Mouse (Mus musculus) spleen, postnatal 4 days (tissue): ENCODE measurements at regions not wholly inside any gene's neighbourhood (a gene's known extent, or its start where the extent isn't known, plus 50 kb on each side); places are given as distances from the start of the nearest gene placed in this dataset.

Experiments used
- DNase-seq, 2 experiments: peaks; one replicate each; pipeline ENCODE4 v3.0.0; 2022; ENCODE audit warnings: low spot score in 2 of 2

DNA sequence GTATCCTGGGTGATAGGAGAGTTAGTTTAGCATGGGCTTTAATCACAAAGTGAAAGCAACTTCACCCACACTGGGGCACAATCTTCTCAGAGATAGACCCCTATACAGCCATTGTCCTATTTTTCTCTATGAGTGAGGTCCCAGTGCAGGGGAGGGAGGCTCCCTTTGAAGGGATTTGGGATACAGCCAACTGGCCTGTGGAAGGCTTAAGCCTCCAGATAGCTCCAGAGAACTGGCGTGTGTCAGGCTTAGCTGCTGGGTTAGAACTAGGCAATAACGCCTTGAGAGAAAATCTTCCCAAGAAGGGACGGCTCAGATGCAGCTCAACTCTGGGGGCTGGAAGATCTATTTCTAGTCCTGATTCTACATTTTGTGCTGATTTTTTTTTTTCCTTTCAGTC, 397.4 kb upstream of the Zdhhc25 start:
- no peak for DNase-seq

GRCm38 (mm10) chr15:88213356-88213755, 386.7 kb upstream of the Zdhhc25 start:
- no peak for DNase-seq

- DNase-seq: no peak
Measured at GRCm38 (mm10) chr15:88214286-88214685, 385.8 kb upstream of the Zdhhc25 start.

GRCm38 (mm10) chr15:88229456-88229855, 370.6 kb upstream of the Zdhhc25 start:
- no peak for DNase-seq

DNA sequence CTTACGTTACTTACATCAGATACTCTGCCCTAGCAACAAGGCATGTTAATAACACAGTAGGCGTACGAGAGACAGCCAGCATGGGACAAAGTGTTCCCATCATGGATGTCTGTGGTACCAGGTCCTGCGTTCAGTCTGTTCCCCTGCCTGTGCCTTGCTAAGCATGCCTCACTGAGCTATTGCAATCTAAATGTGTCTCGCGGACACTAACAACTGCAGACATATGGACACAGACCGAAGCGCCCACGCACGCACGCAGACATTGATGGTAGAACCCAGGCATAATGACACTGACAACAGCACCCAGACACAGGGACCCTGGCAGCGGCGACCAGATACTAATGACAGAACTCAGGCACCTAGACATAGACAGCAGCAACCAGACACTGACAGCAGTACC, 355.5 kb upstream of the Zdhhc25 start:
- DNase-seq: no peak

DNA sequence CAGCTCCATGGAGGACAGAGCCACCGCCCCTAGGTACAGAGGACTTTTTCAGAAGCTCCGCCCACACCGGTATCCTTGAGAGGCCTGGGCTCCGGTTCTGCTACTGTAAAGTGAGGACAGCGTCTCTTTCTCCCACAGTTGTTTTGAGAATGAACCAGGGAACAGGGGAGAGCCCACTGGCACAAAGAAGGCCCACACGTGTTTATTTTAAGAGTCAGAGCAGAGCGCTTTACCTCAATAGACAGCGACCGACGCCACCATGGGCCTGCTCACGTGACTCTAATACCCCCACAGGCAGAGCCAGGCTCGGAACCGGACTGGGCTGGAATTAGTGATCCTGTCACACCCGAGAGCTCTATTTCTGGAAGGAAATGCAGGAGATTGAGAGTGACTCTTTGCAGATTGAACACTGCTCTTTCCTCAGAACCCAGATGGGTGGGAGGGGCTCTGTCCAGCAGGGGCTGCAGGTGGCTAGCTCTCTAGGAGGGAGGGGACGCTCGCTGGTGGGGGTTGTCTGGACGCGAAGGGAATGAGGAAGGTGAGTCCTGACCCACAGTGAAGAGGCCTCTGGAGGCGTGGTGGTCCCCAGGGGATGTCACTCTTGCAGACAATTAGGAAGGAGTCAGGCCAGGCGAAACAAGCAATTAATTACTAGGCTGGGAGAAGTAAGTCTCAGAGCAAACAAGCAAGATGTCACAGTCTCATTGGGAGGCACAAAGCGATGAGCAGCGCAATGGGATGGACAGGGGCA, 354.4 kb upstream of the Zdhhc25 start:
- no peak for DNase-seq

DNA sequence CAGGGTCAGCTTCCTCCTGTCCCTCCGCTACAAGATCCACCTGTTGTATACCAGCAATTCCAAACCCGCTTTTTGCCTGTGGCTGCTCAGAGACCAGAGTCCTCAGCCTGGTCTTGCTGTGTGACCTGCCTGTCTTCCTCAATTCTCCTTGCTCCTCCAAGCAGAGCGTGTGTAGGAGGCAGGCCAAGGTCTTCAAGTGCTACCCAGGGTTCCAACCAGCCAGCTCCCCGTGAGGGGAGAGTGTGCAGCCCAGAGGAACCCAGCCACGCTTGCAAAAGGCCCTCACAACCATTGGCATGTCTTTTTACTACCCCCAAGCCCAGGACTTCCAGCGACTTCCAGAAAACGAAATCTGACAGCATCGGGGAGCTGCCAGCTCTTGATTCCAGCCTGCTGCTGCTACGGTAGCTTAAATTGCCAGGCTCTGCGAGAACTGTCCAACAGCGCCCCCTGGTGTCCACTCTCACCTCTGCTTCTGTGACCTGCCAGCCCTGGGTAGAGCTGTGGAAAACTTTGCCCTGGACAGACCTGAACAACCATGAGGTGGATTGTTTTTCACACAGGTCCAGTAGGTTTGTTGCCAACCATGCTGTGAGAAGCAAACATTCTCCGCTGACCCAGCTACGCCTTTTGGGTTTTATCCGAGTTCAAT, 352.0 kb upstream of the Zdhhc25 start:
- DNase-seq: peak; percentile 28 to 81

- DNase-seq: no peak
Measured at GRCm38 (mm10) chr15:88288051-88288450, 312.1 kb upstream of the Zdhhc25 start.

DNA sequence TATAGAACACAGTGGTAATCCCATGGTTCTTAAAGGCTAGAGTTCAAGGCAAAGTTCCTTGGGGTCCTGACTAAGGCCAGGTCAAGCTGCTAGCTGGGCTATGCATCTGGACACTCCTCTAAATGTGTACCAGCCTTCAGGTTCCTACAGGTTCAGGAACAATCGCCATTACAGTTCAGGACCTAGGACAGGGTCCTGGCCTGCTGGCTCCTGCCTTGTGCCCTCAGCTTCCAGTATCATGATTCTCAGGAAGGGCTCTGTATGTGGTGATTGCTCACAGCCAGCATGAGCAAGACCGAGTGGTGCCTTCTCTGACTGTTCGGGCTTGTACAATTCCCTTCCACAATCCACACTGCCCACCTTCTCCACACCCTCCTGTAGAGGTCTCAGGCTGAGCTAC, 311.4 kb upstream of the Zdhhc25 start:
- DNase-seq: no peak

DNA sequence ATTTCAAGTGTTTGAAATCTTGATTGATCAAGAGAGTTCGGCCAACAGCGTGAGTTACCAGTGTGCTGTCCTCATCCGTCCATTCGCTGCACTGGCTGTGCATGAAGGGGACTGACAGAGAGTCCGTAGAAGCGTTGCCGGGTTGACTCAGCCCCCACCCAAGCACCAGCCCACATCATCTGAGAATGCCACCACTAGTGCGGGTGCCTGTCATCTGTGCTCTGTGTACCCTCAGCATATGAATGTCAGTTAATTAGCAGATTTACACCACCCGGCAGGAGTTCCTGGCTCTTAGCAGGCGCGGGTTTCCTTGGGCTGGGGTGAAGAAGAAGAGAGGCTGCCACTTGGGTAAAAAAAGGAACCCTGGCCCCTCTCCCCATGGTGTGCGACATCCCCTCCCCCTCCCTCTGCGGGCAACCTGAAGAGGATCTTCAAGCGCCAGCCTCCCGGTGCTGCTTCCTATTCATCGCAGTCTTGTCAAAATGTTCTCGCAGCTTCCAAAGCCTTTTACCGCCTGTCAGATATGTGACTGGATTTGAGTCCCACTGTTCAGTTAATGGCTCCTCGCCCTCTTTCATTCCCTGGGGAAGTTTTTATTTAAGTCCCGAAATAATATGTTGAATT, 309.2 kb upstream of the Zdhhc25 start:
- no peak for DNase-seq

GRCm38 (mm10) chr15:88299061-88299460, 301.0 kb upstream of the Zdhhc25 start:
- DNase-seq: no peak

GRCm38 (mm10) chr15:88311158-88311557, 288.9 kb upstream of the Zdhhc25 start:
- DNase-seq: no peak

DNA sequence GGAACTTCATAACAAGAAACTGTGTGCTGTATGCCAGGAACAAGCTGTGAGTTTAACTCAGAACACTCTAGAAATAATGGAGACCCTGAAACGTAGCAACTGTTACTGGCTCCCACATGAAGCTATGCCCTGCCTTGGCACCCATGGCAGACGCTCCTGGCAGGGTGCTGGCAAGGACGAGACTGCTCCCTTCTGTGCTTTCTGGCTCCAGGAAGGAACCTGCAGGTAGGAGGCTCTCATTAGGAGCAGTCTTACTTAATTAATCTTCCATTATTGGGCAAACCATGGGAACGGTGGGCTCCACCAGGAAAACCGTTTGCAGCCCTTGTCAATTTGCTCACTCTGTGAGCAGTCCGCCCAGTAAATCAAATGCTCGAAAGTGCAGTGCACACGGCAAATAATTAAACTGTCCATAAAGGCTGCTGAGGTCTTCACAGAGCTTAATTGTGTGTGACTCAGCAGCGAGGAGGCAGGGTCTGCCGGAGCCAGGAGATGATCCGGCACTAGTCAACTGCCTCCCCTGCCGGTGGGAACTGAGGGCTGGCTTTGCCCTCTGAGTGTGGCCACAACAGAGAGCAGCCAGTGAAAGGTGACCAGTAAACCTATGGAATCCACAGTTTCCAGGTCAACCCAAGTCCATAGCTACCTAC, 285.2 kb upstream of the Zdhhc25 start:
- no peak for DNase-seq

DNA sequence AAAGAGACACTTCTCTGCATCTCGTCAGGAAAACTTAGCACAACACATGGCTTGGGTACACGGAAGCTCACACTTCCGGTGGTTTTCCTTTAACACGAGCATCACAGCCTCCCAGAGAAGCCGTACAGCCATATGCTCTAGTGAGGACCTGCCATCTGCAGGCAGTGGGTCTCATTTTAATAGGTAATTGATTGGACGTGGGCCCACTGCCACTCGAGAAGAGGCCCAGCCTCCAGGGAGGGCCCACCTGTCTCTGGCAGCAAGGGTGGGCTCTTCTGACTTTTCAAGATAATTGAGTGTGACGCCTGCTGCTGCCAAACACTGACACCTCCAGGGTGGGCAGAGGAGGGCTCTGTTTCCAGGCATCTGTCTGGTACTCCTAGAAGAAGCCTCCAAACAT, 282.1 kb upstream of the Zdhhc25 start:
- no peak for DNase-seq

GRCm38 (mm10) chr15:88319527-88319926, 280.6 kb upstream of the Zdhhc25 start:
- no peak for DNase-seq

DNA sequence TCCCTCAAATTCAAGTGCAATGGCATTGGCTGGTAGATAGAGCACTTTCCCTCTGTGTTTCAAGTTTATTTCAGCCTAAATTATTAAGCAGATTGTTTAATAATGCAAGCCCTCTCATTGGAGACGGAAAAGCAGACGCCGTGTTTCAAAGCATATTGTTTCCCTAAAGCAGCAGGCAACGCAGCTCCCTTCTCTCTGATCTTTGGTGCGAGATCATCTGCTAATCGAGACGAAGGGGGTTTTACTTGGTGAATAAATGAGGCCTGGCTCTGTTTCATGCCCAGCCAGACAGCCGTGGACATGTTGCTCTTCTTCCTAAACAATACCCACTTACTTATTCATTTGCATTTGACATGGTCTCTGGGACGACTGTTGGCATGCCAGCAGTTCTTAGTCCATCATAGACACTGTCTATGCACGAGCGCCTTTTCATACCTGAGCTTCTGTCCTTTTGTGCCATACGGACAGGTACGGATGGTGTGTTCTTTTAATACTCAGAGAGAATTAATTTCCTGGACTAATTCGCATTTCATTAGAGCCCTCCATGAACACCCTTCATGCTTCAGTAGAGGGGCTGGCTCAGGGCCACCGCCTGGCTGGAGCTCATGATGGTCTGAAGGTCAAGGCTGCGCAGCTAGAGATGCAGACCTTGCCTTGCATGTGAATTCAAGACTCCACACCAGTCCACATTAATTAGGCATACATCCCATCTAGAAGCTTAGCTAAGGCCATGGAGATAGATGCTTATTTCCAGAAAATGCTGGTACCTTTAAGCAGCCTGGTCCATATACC, 276.3 kb upstream of the Zdhhc25 start:
- DNase-seq: no peak

DNA sequence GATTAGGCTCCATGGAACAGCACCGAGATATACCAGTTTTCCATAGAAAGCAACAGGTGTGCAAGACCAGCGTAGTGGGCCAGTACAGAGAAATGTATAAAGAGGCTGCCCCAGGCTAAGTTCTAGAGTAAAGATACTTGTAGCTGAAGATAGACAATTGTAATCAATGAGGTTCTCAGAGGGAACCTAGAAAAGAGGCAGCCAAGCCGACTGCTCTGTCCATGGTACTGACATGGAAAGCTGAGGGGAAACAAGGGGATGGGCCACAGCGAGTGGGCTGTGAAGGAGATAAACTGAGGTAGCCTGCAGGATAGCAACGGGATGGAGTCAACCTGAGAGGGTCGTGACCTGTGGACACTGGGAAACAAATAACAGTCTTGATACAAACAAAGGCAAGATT, 275.0 kb upstream of the Zdhhc25 start:
- DNase-seq: no peak

DNA sequence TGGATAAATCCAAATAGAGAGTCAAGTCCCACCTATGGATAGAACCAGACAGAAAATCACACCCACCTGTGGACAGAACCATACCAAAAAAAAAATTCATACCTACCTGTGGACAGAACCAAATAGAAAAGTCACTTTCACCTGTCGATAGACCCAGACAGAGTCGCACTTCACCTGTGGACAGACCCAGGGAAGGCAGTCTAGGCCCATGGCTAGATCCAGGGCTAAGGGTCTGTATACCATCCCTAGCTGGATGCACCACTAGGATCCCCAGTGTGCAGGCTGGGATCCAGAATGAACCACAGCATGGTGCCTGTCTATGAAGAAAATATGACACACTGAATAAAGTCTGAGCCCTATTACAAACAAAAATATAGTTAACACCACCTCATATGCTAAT, 246.9 kb upstream of the Zdhhc25 start:
- no peak for DNase-seq

GRCm38 (mm10) chr15:88360375-88361035, 239.6 kb upstream of the Zdhhc25 start:
- DNase-seq: no peak

DNA sequence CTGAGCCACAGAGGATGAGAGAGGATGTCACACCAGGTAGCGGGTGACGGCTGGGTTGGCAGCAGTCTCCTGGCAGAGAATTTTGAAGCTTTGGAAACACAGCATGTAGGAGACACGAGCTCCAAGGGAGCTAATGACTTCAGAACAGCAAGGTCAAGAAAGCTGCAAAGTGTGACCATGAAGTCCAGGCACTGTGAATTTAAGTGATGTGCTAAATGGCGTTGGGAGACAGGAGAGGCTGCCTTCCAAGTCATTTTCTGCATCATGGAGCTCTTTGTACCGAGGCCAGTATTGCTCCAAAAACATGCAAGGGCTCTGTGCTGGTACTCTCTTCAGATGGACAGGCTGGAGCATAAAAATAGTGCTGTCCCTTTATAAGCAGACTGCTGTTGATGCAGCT, 238.8 kb upstream of the Zdhhc25 start:
- no peak for DNase-seq

- DNase-seq: no peak
Measured at GRCm38 (mm10) chr15:88362966-88363365, 237.1 kb upstream of the Zdhhc25 start.
